Mouse (Mus musculus) CH12.LX (cell line): Measurements from ENCODE around the gene Nhp2. TPM values are rescaled to one million over a fixed set of nuclear protein-coding genes. Genes with fewer than 3 reads are reported as not detected.

ENCODE experiments used
- DNase-seq: peaks from one replicate; pipeline ENCODE4 v3.0.0-alpha.2; 2013; ENCODE audit errors: extremely low read depth
- H3K27ac ChIP-seq: 2 replicates; pipeline ENCODE4 v1.5.1; 2012; ENCODE audit warnings: low read depth, mild to moderate bottlenecking, control low read depth, moderate library complexity; ENCODE audit not compliant: insufficient read depth
- H3K27me3 ChIP-seq: replicated peaks from 2 replicates; pipeline ENCODE3; 2012; ENCODE audit warnings: inconsistent platforms
- H3K36me3 ChIP-seq, 2 experiments: replicated peaks in 1 of 2; 2 replicates each; pipeline versions ENCODE3 to v1.6.1; 2012; ENCODE audit warnings: inconsistent platforms in 1 of 2, low read length in 1 of 2, mild to moderate bottlenecking in 1 of 2, mixed read lengths in 1 of 2, moderate library complexity in 1 of 2; ENCODE audit not compliant: control insufficient read depth in 1 of 2, insufficient read depth in 1 of 2
- H3K4me1 ChIP-seq, 2 experiments: 2 replicates each; pipeline ENCODE4 v1.6.1; 2012; ENCODE audit warnings: inconsistent platforms in 1 of 2, moderate library complexity in 1 of 2; ENCODE audit not compliant: insufficient read depth in 2 of 2, control insufficient read depth in 1 of 2
- H3K4me2 ChIP-seq: 2 replicates; pipeline ENCODE4 v1.6.1; 2012; ENCODE audit warnings: low read depth, mild to moderate bottlenecking, control low read depth; ENCODE audit not compliant: poor library complexity, insufficient read depth, severe bottlenecking
- H3K4me3 ChIP-seq, 3 experiments: fragments of 150-350 bp in 1 of 3; sonication (generic) in 1 of 3; replicated peaks in 1 of 3; 2 replicates each; pipeline versions ENCODE3 to v1.5.1; 2011 to 2012; ENCODE audit warnings: low read depth in 2 of 3, low read length in 2 of 3, mild to moderate bottlenecking in 2 of 3, moderate library complexity in 2 of 3, control low read depth in 1 of 3, improper control_type of control experiment in 1 of 3, inconsistent platforms in 1 of 3, mixed read lengths in 1 of 3; ENCODE audit not compliant: poor library complexity in 1 of 3
- H3K79me2 ChIP-seq: replicated peaks from 2 replicates; pipeline ENCODE4 v1.6.1; 2012; ENCODE audit warnings: mild to moderate bottlenecking, moderate library complexity; ENCODE audit not compliant: control insufficient read depth, poor library complexity, insufficient read depth, severe bottlenecking; ENCODE audit errors: extremely low read depth
- H3K9ac ChIP-seq: 2 replicates; pipeline ENCODE4 v1.6.1; 2012; ENCODE audit warnings: low read depth, mild to moderate bottlenecking, control low read depth, moderate library complexity; ENCODE audit not compliant: insufficient read depth
- H3K9me3 ChIP-seq: replicated peaks from 2 replicates; pipeline ENCODE3; 2012; ENCODE audit warnings: low read length, inconsistent platforms, mixed read lengths
- BHLHE40 ChIP-seq: IDR thresholded peaks from 2 replicates; pipeline ENCODE4 v1.6.1; 2011; ENCODE audit warnings: mild to moderate bottlenecking, low read depth, low read length, improper control_type of control experiment
- CHD1 ChIP-seq: IDR thresholded peaks from 2 replicates; pipeline ENCODE4 v1.6.1; 2012; ENCODE audit warnings: low read depth, low read length, improper control_type of control experiment, inconsistent platforms
- CHD2 ChIP-seq: IDR thresholded peaks from 2 replicates; pipeline ENCODE4 v1.6.1; 2011; ENCODE audit warnings: low read length, improper control_type of control experiment
- CTCF ChIP-seq, 2 experiments: IDR thresholded peaks in 1 of 2; conservative IDR thresholded peaks in 1 of 2; 2 replicates each; pipeline ENCODE4 v1.5.1; 2011 to 2012; ENCODE audit warnings: low read depth in 2 of 2, low read length in 2 of 2, improper control_type of control experiment in 1 of 2, inconsistent platforms in 1 of 2, mild to moderate bottlenecking in 1 of 2, moderate library complexity in 1 of 2
- E2F4 ChIP-seq: IDR thresholded peaks from 2 replicates; pipeline ENCODE4 v1.6.1; 2011; ENCODE audit warnings: low read depth, low read length, improper control_type of control experiment; ENCODE audit not compliant: insufficient replicate concordance
- ELF1 ChIP-seq: IDR thresholded peaks from 2 replicates; pipeline ENCODE4 v1.6.1; 2014; ENCODE audit warnings: low read depth, mild to moderate bottlenecking, inconsistent platforms, low read length, improper control_type of control experiment
- EP300 ChIP-seq: IDR thresholded peaks from 2 replicates; pipeline ENCODE4 v1.6.1; 2011; ENCODE audit warnings: low read length, improper control_type of control experiment
- GABPA ChIP-seq: IDR thresholded peaks from 2 replicates; pipeline ENCODE4 v1.6.1; 2012; ENCODE audit warnings: low read depth, low read length, improper control_type of control experiment, inconsistent platforms; ENCODE audit not compliant: insufficient replicate concordance
- IRF4 ChIP-seq: IDR thresholded peaks from 2 replicates; pipeline ENCODE4 v1.6.1; 2014; ENCODE audit warnings: low read depth, mild to moderate bottlenecking, inconsistent platforms, low read length, improper control_type of control experiment
- JUND ChIP-seq: conservative IDR thresholded peaks from 2 replicates; pipeline ENCODE4 v1.6.1; 2011; ENCODE audit warnings: low read depth, low read length, improper control_type of control experiment
- MAX ChIP-seq: IDR thresholded peaks from 2 replicates; pipeline ENCODE4 v1.6.1; 2011; ENCODE audit warnings: low read length, improper control_type of control experiment
- MEF2A ChIP-seq: IDR thresholded peaks from 2 replicates; pipeline ENCODE4 v1.6.1; 2014; ENCODE audit warnings: low read depth, mild to moderate bottlenecking, inconsistent platforms, low read length, improper control_type of control experiment, borderline replicate concordance
- NELFE ChIP-seq: IDR thresholded peaks from 2 replicates; pipeline ENCODE4 v1.6.1; 2011; ENCODE audit warnings: low read depth, low read length, improper control_type of control experiment
- NRF1 ChIP-seq: IDR thresholded peaks from 2 replicates; pipeline ENCODE4 v1.6.1; 2014; ENCODE audit warnings: low read depth, mild to moderate bottlenecking, inconsistent platforms, low read length, improper control_type of control experiment, moderate library complexity
- POLR2A ChIP-seq: IDR thresholded peaks from 2 replicates; pipeline ENCODE4 v1.6.1; 2011; ENCODE audit warnings: low read depth, mild to moderate bottlenecking, improper control_type of control experiment, low read length
- POLR2AphosphoS2 ChIP-seq: IDR thresholded peaks from 2 replicates; pipeline ENCODE4 v1.6.1; 2011; ENCODE audit warnings: low read depth, low read length, improper control_type of control experiment
- RAD21 ChIP-seq: IDR thresholded peaks from 2 replicates; pipeline ENCODE4 v1.6.1; 2011; ENCODE audit warnings: low read depth, mild to moderate bottlenecking, low read length, improper control_type of control experiment, moderate library complexity
- TBP ChIP-seq: conservative IDR thresholded peaks from 2 replicates; pipeline ENCODE4 v1.6.1; 2011; ENCODE audit warnings: low read depth, low read length, improper control_type of control experiment
- UBTF ChIP-seq: IDR thresholded peaks from 2 replicates; pipeline ENCODE4 v1.6.1; 2012; ENCODE audit warnings: low read depth, mild to moderate bottlenecking, inconsistent platforms, low read length, improper control_type of control experiment, moderate library complexity
- USF1 ChIP-seq: IDR thresholded peaks from 2 replicates; pipeline ENCODE4 v1.6.1; 2014; ENCODE audit warnings: low read depth, mild to moderate bottlenecking, inconsistent platforms, low read length, improper control_type of control experiment
- USF2 ChIP-seq: conservative IDR thresholded peaks from 2 replicates; pipeline ENCODE4 v1.6.1; 2011; ENCODE audit warnings: low read depth, low read length, improper control_type of control experiment
- ZKSCAN1 ChIP-seq: IDR thresholded peaks from 2 replicates; pipeline ENCODE4 v1.6.1; 2012; ENCODE audit warnings: low read depth, inconsistent platforms, low read length, improper control_type of control experiment, borderline replicate concordance
- ZNF384 ChIP-seq: IDR thresholded peaks from 2 replicates; pipeline ENCODE4 v1.6.1; 2012; ENCODE audit warnings: low read depth, low read length, improper control_type of control experiment, inconsistent platforms
- dilution Hi-C: fragments of 300-500 bp; cut with MboI; formaldehyde crosslinking; loops from 2 replicates; pipeline ENCODE4 v1.14.3; 2020; ENCODE audit warnings: low sequenced_read_pairs; ENCODE audit not compliant: extremely low pct_unique_long_range_greater_than_20kb, extremely low pct_ligation_motif_present
- in situ Hi-C: fragments of 300-500 bp; cut with MboI; formaldehyde crosslinking; loops from 3 replicates; pipeline ENCODE4 v1.14.3; 2019; ENCODE audit warnings: low sequenced_read_pairs, low pct_ligation_motif_present, low pct_unique_long_range_greater_than_20kb, mixed read lengths
- polyA plus RNA-seq: library from polyadenylated mRNA; unstranded; fragments of >175 nt; gene quantifications from 2 replicates; pipeline ENCODE4 v1.2.1, GENCODE M21; 2012; ENCODE audit warnings: low read depth; ENCODE audit not compliant: insufficient read length
- total RNA-seq, 2 experiments: library from RNA; depleted of rRNA; stranded (reverse); fragments of 300-350 nt in 1 of 2; fragments of >200 nt in 1 of 2; gene quantifications; 2 replicates each; pipeline ENCODE4 v1.2.3; 2012 to 2014

Gene Nhp2
- total and polyA plus RNA-seq, 3 experiments: 489 to 847 (median 722) TPM

- DNase-seq: no peak
- H3K27ac ChIP-seq: no peak overlapping the region
- in situ Hi-C loops: no loop called here
- H3K4me3 ChIP-seq: no peak overlapping the region
- TF ChIP-seq BHLHE40 (no peak), NELFE (no peak), USF1 (no peak), CHD2 (no peak), MEF2A (no peak), TBP (no peak), RAD21 (no peak), ZNF384 (no peak), POLR2A (no peak), UBTF (no peak), JUND (no peak), CTCF (conservative IDR thresholded peaks at IDR 0.05 in 1 of 2, IDR thresholded peaks at IDR 0.05 in 1 of 2; ENCODE audit: low read depth in 2 of 2, low read length in 2 of 2) (no peak), GABPA (no peak), ELF1 (no peak), MAX (no peak), EP300 (no peak)
- H3K4me2 ChIP-seq: no peak overlapping the region
- H3K79me2 ChIP-seq: no peaks in the 10 kb centered on the region
- peaks cover 5 to 21% of the 10 kb centered on the region in 2 experiments for H3K36me3 ChIP-seq
- no peaks in the 10 kb centered on the region for H3K27me3 ChIP-seq
- H3K4me1 ChIP-seq: peaks cover 0 to 13% of the 10 kb centered on the region in 2 experiments; a peak in 2 of 4 replicates
- H3K9me3 ChIP-seq: no peaks in the 10 kb centered on the region
- no peak overlapping the region for H3K9ac ChIP-seq
- dilution Hi-C loops: no loop called here
These were observed 38.8 kb downstream of the Nhp2 start for GRCm38 (mm10) chr11:51658291-51658690.

- Histone ChIP-seq H3K27ac (no peak overlapping the region), H3K9ac (no peak overlapping the region), H3K4me2 (no peak overlapping the region), H3K4me3 (no peak overlapping the region), H3K4me1 (peaks cover 0 to 13% of the 10 kb centered on the region in 2 experiments; a peak in 2 of 4 replicates), H3K9me3 (no peaks in the 10 kb centered on the region), H3K27me3 (no peaks in the 10 kb centered on the region), H3K36me3 (peaks cover 5 to 21% of the 10 kb centered on the region in 2 experiments), H3K79me2 (no peaks in the 10 kb centered on the region)
- no peak for TF ChIP-seq USF2
- no peak for TF ChIP-seq NRF1
- no peak for TF ChIP-seq E2F4
- TF ChIP-seq BHLHE40: no peak
- TF ChIP-seq CHD2: no peak
- no peak for TF ChIP-seq POLR2AphosphoS2
- TF ChIP-seq USF1: no peak
- TF ChIP-seq GABPA: no peak
- TF ChIP-seq UBTF: no peak
- TF ChIP-seq IRF4: no peak
- TF ChIP-seq POLR2A: no peak
- no peak for TF ChIP-seq ZKSCAN1
- TF ChIP-seq CHD1: no peak
- TF ChIP-seq MAX: no peak
- TF ChIP-seq ZNF384: no peak
- DNase-seq: no peak
- dilution Hi-C loops: no loop called here
- in situ Hi-C loops: no loop called here
These were observed 39.2 kb downstream of the Nhp2 start for GRCm38 (mm10) chr11:51658705-51659104.
